Mouse (Mus musculus) right cerebral cortex, adult 2 months (tissue): ENCODE measurements at regions not wholly inside any gene's neighbourhood (a gene's known extent, or its start where the extent isn't known, plus 50 kb on each side); places are given as distances from the start of the nearest gene placed in this dataset.
"Not testable (repeated sequence)": the region's sequence is repeated elsewhere in the genome, so short reads cannot be mapped to it uniquely, and the experiment has no call there.

Source experiments
- DNase-seq, 2 experiments: peaks; one replicate each; pipeline ENCODE4 v3.0.0; 2021 to 2022; ENCODE audit warnings: low spot score in 2 of 2

GRCm38 (mm10) chr3:149068821-149069220, 78.5 kb upstream of the Adgrl2 start:
- no peak for DNase-seq

GRCm38 (mm10) chr3:149067758-149068157, 77.4 kb upstream of the Adgrl2 start:
- DNase-seq: no peak

- DNase-seq: no peak
These were observed 64.7 kb upstream of the Adgrl2 start for GRCm38 (mm10) chr3:149055077-149055476.

- not testable (repeated sequence) for DNase-seq
These were observed 62.0 kb upstream of the Adgrl2 start for GRCm38 (mm10) chr3:149052295-149052902.

GRCm38 (mm10) chr3:149045343-149045742, 55.0 kb upstream of the Adgrl2 start:
- no peak for DNase-seq

- DNase-seq: no peak
These were observed 53.5 kb upstream of the Adgrl2 start for GRCm38 (mm10) chr3:149043901-149044300.

- DNase-seq: no peak
These were observed 52.2 kb upstream of the Adgrl2 start for GRCm38 (mm10) chr3:149042527-149042926.

GRCm38 (mm10) chr3:149041188-149041587, 50.8 kb upstream of the Adgrl2 start:
- DNase-seq: no peak
